8 mouse cellular contexts compared by ENCODE assay signal in genomic region chr1:135847139-135847562, GRCm38 (mm10). TPM values are rescaled to one million over a fixed set of nuclear protein-coding genes. Genes with fewer than 3 reads are reported as not detected.
DNase-seq lines count a peak whose midpoint lies in the region; ATAC-seq and TF ChIP-seq lines count a peak whose summit lies in the region.

No protein-coding gene starts in this region.

- H3K4me1 ChIP-seq in forebrain, embryonic 10.5 days, result peaks cover 33% of the 10 kb centered on the region
- peaks cover 3% of the 10 kb centered on the region for H3K4me1 ChIP-seq in forebrain, embryonic 15.5 days
- H3K4me1 ChIP-seq in testis, adult 2 months (ENCODE audit: control insufficient read depth, insufficient read depth, low read length), result no peaks in the 10 kb centered on the region
- no peaks in the 10 kb centered on the region for H3K4me1 ChIP-seq in cortical plate, adult 2 months (ENCODE audit: control insufficient read depth, insufficient read depth, low read length)
- H3K4me1 ChIP-seq in kidney, embryonic 15.5 days, result peaks cover 6% of the 10 kb centered on the region; the same call in 1 of the 2 replicates

- ATAC-seq in forebrain, embryonic 15.5 days (replicated peaks), result no peak
- 0 out of 2 replicates have a peak, but pooled peaks have one; percentile 26 for ATAC-seq in kidney, embryonic 15.5 days (replicated peaks; ENCODE audit: low FRiP score)
- ATAC-seq in megakaryocyte, adult 5-6 weeks (ENCODE audit: poor library complexity, severe bottlenecking), result peak; percentile 54

- no peaks in the 10 kb centered on the region for H3K36me3 ChIP-seq in forebrain, embryonic 10.5 days (replicated peaks)
- H3K36me3 ChIP-seq in forebrain, embryonic 15.5 days, result no peaks in the 10 kb centered on the region
- no peaks in the 10 kb centered on the region for H3K36me3 ChIP-seq in testis, adult 2 months (ENCODE audit: control insufficient read depth, insufficient read depth, low read length)
- no peaks in the 10 kb centered on the region for H3K36me3 ChIP-seq in kidney, embryonic 15.5 days

- no peak overlapping the region for H3K27ac ChIP-seq in forebrain, embryonic 10.5 days
- H3K27ac ChIP-seq in forebrain, embryonic 15.5 days (replicated peaks), result no peak overlapping the region
- no peak overlapping the region for H3K27ac ChIP-seq in testis, adult 2 months (ENCODE audit: control insufficient read depth, insufficient read depth, low read depth, low read length)
- no peak overlapping the region for H3K27ac ChIP-seq in cortical plate, adult 2 months (ENCODE audit: insufficient read depth, low read length)
- H3K27ac ChIP-seq in kidney, embryonic 15.5 days, result no peak overlapping the region

- peak; percentile 51; the same call in 1 of the 2 replicates for TF ChIP-seq CTCF in testis, adult 2 months (IDR thresholded peaks at IDR 0.05; ENCODE audit: control insufficient read depth, insufficient read depth, insufficient replicate concordance, low read depth, low read length)
- peak; percentile 57 for TF ChIP-seq CTCF in cortical plate, adult 2 months (IDR thresholded peaks at IDR 0.05; ENCODE audit: extremely low read depth, insufficient read depth, low read length)

- no peak overlapping the region for H3K9ac ChIP-seq in forebrain, embryonic 15.5 days (replicated peaks)
- no peak overlapping the region for H3K9ac ChIP-seq in kidney, embryonic 15.5 days

- TF ChIP-seq POLR2A in testis, adult 2 months (IDR thresholded peaks at IDR 0.05; ENCODE audit: control insufficient read depth, low read depth, low read length), result no peak
- TF ChIP-seq POLR2A in cortical plate, adult 2 months (IDR thresholded peaks at IDR 0.05; ENCODE audit: extremely low read depth, insufficient read depth, low read length), result no peak

- peak; percentile 59 for DNase-seq in forebrain, embryonic 10.5 days (ENCODE audit: extremely low spot score, low spot score)
- no peak for DNase-seq in testis, postnatal 14 days (ENCODE audit: low spot score)
- DNase-seq in thymus, postnatal 4 days, result peak; percentile 69

- WGBS in forebrain, embryonic 10.5 days, result 27% methylated on average over 6 of the region's 6 CpGs
- 25% methylated on average over 6 of the region's 6 CpGs for WGBS in forebrain, embryonic 15.5 days
- 27% methylated on average over 6 of the region's 6 CpGs for WGBS in kidney, embryonic 15.5 days

- H3K4me2 ChIP-seq in forebrain, embryonic 15.5 days (replicated peaks), result no peak overlapping the region
- no peak overlapping the region for H3K4me2 ChIP-seq in kidney, embryonic 15.5 days

- H3K9me3 ChIP-seq in forebrain, embryonic 10.5 days, result no peaks in the 10 kb centered on the region
- H3K9me3 ChIP-seq in forebrain, embryonic 15.5 days, result no peaks in the 10 kb centered on the region
- H3K9me3 ChIP-seq in kidney, embryonic 15.5 days (replicated peaks), result no peaks in the 10 kb centered on the region

- no peaks in the 10 kb centered on the region for H3K27me3 ChIP-seq in forebrain, embryonic 10.5 days (ENCODE audit: poor library complexity, severe bottlenecking)
- no peaks in the 10 kb centered on the region for H3K27me3 ChIP-seq in forebrain, embryonic 15.5 days
- H3K27me3 ChIP-seq in testis, adult 2 months (ENCODE audit: control insufficient read depth, insufficient read depth, low read length), result no peaks in the 10 kb centered on the region
- H3K27me3 ChIP-seq in kidney, embryonic 15.5 days, result no peaks in the 10 kb centered on the region

- no peak overlapping the region for H3K4me3 ChIP-seq in forebrain, embryonic 10.5 days
- no peak overlapping the region for H3K4me3 ChIP-seq in forebrain, embryonic 15.5 days
- H3K4me3 ChIP-seq in testis, adult 2 months (ENCODE audit: control insufficient read depth, low read depth, low read length), result no peak overlapping the region
- no peak overlapping the region for H3K4me3 ChIP-seq in cortical plate, adult 2 months (ENCODE audit: insufficient read depth, low read length)
- H3K4me3 ChIP-seq in kidney, embryonic 15.5 days (replicated peaks), result no peak overlapping the region

RNA-seq across cellular contexts. Expression of gene Tnnt2, which starts 11.0 kb away (rescaled TPM):
- polyA plus RNA-seq in forebrain, embryonic 10.5 days (2016; fragmentation: Nextera tagmentation; extraction: Ambion mirVana), result 0.45 TPM in 1 of 2 replicates, not detected in the other
- polyA plus RNA-seq in forebrain, embryonic 15.5 days (2015; fragmentation: Nextera tagmentation; extraction: Ambion mirVana), result 0.75 and 5.7 TPM in 2 replicates
- polyA plus RNA-seq in testis, adult 2 months (2012; rRNA removed), result 2.2 and 2.3 TPM in 2 replicates
- 15.4 and 16.2 TPM in 2 replicates for polyA plus RNA-seq in cortical plate, adult 2 months (2012; rRNA removed)
- 22.2 and 39.9 TPM in 2 replicates for polyA plus RNA-seq in kidney, embryonic 15.5 days (2015; fragmentation: Nextera tagmentation; extraction: Ambion mirVana)
- total RNA-seq in megakaryocyte, adult 5-6 weeks (2015), result not detected in 2 replicates
- total RNA-seq in megakaryocyte, adult 5-6 weeks (2017), result not detected in 2 replicates

RNA-seq across cellular contexts. Expression of gene Lad1, which starts 28.8 kb away (rescaled TPM):
- 3.1 and 3.7 TPM in 2 replicates for polyA plus RNA-seq in forebrain, embryonic 10.5 days (2016; fragmentation: Nextera tagmentation; extraction: Ambion mirVana)
- polyA plus RNA-seq in forebrain, embryonic 15.5 days (2015; fragmentation: Nextera tagmentation; extraction: Ambion mirVana), result 0.33 and 0.37 TPM in 2 replicates
- polyA plus RNA-seq in testis, adult 2 months (2012; rRNA removed), result 0.15 and 1.2 TPM in 2 replicates
- 2.9 and 3.0 TPM in 2 replicates for polyA plus RNA-seq in cortical plate, adult 2 months (2012; rRNA removed)
- polyA plus RNA-seq in kidney, embryonic 15.5 days (2015; fragmentation: Nextera tagmentation; extraction: Ambion mirVana), result 21.7 and 22.1 TPM in 2 replicates
- not detected in 2 replicates for total RNA-seq in megakaryocyte, adult 5-6 weeks (2015)
- not detected in 2 replicates for total RNA-seq in megakaryocyte, adult 5-6 weeks (2017)
